Mouse (Mus musculus) brain, embryonic 14.5 days (tissue): Measurements from ENCODE around the gene Pklr.

Source experiments
- CTCF ChIP-seq: fragments of 200-500 bp; IDR thresholded peaks from 2 replicates; pipeline ENCODE4 v1.5.1; 2012; ENCODE audit warnings: inconsistent platforms, mild to moderate bottlenecking, moderate library complexity, borderline replicate concordance; ENCODE audit not compliant: insufficient read depth, insufficient read length; ENCODE audit errors: extremely low read depth
- POLR2A ChIP-seq: fragments of 200-500 bp; IDR thresholded peaks from 2 replicates; pipeline ENCODE4 v1.6.1; 2012; ENCODE audit warnings: mild to moderate bottlenecking, inconsistent platforms, borderline replicate concordance; ENCODE audit not compliant: poor library complexity, insufficient read depth, insufficient read length, severe bottlenecking; ENCODE audit errors: extremely low read depth

GRCm38 (mm10) chr3:89175544-89175943, 39.6 kb downstream of the Pklr start:
- TF ChIP-seq POLR2A = no peak
- TF ChIP-seq CTCF = no peak
